Mouse (Mus musculus) right cerebral cortex, postnatal 25 days (tissue): ENCODE results near the gene Mtmr1.
"Not testable (repeated sequence)": the region's sequence is repeated elsewhere in the genome, so short reads cannot be mapped to it uniquely, and the experiment has no call there.

Experiments
- DNase-seq: peaks from one replicate; pipeline ENCODE4 v3.0.0; 2022

Mtmr1 gene

DNA sequence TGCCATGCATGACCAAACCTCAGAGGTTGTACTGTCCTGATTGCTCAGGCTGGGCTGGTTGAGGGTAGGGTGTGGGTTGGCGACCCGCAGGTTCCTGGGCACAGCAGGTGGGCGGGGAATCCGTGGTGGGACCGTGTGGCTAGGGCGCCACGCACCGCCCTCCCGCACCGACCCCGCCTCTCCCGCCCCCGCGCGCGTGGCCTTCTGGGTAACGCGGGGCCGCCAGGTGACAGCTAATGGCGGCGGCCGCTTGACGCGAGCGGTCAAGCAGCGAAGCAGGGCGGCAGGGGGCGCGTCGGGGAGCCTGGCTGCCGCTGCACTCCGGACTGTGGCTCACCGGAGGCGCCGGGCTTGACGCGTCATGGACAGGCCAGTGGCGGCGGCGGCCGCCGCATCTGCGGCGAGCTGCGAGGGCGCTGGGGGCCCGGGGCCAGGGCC is at the start of gene Mtmr1:
TSS of gene Mtmr1 (plus strand) at position 207 of the 438 bp plus-strand sequence.
- peak; percentile 77 for DNase-seq

DNA sequence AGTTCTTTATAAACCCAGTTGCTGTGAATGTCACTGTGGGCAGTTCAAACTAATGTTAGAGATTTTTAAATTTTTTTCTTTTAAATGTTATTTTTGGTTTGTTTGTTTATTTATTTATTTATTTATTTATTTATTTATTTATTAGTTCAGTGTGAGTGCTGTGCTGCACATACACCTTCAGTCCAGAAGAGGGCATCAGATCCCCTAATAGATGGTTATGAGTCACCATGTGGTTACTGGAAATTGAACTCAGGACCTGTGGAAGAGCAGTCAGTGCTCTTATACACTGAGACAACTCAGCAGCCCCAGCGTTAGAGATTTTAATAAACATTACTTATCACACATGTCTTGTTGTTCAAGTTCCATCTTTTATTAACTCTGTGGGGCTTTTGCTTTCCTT is 12.5 kb upstream of the Mtmr1 start:
- DNase-seq = no peak

DNA sequence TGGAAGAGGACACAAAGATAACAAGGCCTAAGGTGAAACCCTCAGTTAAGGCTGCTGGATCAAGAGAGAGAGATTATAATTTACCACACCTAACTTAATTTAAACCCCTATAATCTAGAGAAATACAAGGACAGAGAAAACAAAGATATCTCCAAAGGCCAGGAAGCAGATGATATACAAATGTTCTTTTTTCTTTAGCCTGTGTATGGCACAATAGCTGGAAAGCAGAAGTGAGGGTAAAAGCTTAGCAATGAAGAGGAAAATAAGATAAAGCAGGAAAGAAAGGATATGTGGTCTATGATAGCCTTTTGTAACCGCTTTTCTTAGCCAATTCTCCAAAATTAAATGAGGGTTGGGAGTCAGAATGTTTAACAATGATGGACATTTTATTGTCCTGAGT is 9.2 kb upstream of the Mtmr1 start:
- no peak for DNase-seq

DNA sequence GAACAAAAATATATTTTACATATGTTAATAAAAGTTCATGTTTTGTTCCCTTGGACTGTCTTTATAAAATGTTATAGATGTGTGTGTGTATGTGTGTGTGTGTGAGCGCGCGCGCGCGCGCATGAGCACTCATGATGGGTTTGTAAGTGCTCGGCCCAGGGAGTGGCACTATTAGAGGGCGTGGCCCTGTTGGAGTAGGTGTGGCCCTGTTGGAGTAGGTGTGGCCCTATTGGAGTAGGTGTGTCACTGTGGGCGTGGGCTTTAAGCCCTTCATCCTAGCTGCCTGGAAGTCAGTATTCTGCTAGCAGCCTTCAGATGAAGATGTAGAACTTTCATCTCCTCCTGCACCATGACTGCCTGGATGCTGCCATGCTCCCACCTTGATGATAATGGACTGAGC is 2.8 kb upstream of the Mtmr1 start:
- DNase-seq = not testable (repeated sequence)

DNA sequence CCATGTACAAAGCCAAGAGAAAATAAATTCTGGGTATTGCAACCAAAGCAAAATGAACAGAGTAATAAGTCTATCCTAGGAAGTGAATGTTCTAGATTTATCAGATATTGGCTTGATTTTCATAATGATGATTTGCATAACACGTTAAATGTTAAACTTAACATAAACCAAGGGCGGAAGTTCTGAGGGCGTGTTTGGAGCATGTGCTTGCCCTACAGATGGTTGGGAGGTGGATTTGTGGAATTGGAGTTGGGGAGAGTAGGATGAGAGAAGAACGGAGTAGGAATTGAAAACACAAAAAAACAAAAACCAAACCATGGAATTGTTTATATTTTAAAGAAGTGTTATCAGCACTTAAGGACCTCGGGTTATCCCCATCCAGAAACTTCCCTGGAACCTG is 498 bp upstream of the Mtmr1 start:
- peak; percentile 30 for DNase-seq

DNA sequence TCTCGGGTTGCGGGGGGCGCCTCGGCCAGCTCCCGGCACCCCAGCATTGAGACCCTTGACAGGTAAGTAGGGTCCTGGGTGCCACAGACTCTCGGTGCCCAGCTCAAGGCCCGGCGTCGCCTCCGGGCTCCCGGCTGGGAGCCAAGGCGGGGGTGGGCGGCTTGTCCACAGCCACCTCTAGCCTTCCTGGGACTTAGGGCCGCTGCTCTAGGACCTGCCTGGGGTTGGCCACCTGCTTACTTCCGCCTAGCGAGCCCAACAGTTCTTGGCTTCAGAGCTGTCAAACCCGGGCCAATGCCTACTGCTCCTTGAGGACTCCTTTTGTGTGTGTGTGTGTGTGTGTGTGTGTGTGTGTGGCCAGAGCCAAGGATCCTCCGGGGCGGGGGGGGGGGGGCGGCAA is 451 bp downstream of the Mtmr1 start:
- DNase-seq = no peak

DNA sequence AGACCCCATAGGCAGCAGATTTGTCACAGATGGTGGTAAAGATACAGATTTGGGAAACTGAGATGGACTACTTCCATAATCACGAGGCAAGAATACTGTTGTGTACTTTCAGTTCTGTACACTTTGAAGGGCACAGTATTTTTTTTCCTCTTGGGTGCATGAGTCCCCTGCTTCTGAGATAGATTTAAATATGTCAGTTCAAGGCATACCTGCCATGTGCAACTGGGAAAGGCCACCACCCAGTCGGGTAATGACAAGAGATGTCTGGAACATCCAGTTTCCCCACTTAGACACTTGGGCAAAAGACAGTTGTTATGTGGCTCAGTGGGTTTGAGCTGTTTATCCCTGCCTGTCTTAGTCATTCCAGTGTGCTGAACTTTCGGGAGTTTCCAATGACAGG is 950 bp downstream of the Mtmr1 start:
- DNase-seq = no peak

DNA sequence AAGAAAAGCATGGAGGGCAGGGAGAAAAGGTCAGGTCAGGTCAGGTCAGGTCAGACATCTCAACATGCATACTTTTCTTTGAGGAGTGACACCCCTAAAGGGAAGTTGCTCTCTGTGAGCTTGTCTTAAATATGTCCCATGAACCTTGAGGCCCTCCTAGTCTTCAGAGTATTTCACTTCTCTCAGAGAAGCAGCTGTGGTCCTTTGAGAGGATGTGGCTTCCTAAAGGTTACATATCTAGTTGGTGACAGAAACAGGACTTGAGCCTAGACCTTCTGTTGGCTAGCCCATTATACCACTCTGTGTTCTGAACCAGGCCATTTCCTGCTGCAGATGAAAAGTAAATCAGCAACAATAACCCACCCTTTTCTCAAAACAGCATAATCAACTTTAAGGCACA is 2.4 kb downstream of the Mtmr1 start:
- no peak for DNase-seq

DNA sequence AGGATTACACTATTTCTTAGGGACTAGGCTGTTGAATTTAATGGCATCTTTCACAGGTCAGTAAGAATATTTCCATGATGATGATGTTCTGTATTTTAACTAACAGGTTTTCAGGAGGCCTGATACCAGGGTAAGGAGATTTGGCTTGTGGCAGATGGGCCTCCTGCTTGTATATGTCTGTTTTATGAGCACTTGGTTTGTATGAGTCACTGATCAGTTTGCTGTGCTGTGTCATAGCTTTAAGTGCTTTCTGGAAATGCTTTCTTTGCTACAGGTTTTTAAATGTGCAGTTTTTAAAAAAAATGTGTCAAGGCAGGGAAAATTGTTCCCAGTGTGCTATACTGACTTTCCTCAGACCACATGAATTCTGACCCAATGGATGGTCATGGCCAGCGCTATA is 12.2 kb downstream of the Mtmr1 start:
- DNase-seq = no peak

DNA sequence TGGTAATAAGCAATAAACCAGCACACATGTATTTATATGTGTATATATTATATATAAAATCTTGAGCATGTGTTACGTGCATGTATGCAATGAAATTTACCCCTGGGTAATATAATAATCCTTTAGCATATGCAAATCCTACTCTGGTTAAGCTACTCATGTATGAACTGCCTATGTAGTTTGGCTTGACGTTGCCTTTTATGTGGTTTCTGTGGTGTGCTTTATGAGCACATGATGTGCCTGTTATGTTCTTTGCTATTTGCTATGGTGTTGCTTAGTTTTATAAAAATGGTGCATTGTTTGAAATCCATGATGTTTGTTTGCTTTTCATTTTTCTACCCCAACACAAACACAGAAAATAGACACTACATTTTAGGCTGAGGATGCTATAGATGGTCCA is 13.9 kb downstream of the Mtmr1 start:
- DNase-seq = no peak

DNA sequence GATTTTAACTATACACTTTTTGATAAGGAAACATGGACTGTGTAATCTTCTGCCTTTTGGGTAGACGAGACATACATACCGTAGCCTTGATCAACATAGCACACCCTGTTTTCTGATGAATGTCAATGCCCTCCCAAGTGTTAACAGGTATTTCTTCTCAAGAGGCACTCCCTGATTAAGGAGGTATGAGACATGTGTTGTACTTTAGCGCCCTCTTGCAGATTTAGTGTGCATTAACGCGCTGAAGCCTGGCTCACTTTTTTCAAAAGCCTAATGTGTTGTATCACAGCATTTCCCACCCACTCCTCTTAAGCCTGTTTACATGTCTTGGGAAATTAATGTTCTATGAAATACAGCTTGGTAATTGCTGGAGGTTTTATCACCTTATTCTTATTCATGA is 17.0 kb downstream of the Mtmr1 start:
- DNase-seq = peak; percentile 10

DNA sequence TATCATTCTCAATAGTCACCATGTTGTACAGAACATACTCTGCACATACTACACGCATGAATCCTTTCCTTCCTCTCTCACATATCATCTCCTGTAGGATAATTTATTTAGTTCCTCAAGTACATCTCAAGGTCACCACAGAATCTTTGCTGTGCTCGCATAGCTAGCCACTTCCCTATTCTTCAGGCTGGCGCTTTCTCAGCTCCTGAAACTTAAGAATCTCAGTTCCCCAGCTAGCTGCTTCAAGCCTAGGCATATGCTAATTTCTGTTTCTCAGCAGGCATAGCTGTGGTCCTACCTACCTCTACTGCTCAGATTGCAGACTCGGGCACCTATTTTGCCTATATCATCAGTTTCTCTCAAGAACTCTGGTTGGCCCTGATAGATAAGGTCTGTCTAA is 31.8 kb downstream of the Mtmr1 start:
- no peak for DNase-seq

DNA sequence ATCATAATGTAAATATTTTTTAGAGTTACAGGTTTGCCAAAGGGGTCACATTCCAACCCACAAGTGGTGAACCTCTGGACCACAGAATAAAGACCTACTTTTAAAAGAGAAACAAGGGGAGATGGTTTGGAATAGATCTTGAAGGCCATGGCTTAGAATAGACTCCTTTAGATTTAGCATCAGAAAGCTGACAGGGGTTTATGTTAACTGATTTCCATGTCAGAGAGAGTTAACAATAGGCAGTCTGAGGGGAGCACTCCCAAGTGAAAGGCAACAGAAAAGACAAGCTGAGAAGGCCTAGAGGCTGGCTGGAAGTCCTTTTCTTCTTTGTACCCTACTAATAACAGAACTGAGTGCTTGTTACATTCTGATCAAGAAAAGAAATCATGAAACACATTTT is 41.7 kb downstream of the Mtmr1 start:
- no peak for DNase-seq

DNA sequence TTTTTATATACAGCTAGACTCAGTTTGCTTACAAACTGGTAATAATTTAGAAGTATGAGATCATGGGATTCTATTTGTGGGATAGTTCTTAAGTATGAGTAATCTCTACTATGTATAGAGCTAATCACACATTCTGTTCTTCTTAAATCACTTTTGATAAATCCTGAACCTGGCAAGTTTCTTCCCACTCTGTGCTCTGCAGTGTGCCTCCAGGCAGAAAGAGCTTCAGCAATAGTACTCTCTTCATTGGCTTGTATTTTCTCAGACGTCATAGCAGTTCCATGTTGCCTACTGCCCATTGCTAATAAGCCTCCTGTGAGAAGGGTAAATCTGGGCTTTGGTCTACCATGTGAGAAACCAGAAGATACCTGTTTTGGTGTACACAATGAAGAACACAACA is 43.8 kb downstream of the Mtmr1 start:
- DNase-seq = no peak

DNA sequence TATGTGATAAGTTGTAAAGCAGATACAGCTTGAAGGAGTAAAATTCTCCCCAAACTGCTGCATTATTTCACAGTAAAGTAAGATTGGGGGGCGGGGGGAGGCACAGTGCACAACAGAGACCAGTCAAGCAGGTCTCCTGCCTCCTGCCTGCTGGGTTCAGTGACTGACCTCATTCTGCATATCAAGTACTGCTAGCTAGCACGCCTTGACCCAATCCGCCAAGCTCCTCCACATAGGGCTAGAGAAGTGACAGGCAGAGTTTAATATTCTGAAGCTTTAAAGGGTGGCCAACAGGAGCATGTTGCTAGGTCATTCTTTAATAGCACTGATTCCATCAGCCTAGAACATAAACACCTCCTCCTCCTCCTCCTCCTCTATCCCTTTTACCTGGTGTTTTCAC is 48.2 kb downstream of the Mtmr1 start:
- no peak for DNase-seq

DNA sequence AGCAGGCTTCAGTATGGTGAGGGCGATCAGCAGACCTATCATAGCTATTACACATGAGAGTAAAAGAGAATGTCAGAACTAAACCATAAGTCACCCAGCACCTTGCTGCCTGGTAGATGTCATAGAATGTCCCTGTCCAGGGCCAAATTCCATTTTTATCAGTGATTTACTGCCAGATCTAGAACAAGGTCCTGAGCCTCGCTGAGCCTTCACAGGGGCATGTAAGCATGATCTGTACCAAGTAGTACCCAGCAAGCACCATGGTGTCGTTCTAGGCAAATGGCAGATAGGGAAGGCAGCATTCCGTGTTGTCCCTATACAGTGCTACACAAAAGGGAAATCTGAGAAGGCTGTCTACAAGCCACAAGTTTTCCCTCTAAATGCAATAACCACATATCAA is 49.1 kb downstream of the Mtmr1 start:
- DNase-seq = no peak

DNA sequence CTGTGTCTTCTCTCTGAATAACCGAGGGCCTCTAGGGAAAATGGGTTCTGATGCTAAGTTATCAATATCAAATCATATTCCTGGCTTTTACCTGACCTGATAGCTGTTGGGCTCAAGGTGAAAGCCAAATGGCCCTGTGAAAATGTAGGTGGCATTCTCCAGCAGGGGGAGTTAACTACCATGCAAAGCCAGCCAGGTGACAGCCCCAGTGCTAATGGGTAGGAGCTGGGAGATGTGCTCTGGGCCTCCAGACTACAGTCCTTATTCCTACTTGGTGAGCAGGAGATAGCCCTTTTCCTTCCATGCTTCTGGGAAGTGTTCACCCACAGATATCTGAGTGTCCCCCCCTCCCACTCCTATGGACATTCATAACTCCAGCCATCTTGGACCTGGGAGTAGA is 60.3 kb downstream of the Mtmr1 start:
- no peak for DNase-seq

DNA sequence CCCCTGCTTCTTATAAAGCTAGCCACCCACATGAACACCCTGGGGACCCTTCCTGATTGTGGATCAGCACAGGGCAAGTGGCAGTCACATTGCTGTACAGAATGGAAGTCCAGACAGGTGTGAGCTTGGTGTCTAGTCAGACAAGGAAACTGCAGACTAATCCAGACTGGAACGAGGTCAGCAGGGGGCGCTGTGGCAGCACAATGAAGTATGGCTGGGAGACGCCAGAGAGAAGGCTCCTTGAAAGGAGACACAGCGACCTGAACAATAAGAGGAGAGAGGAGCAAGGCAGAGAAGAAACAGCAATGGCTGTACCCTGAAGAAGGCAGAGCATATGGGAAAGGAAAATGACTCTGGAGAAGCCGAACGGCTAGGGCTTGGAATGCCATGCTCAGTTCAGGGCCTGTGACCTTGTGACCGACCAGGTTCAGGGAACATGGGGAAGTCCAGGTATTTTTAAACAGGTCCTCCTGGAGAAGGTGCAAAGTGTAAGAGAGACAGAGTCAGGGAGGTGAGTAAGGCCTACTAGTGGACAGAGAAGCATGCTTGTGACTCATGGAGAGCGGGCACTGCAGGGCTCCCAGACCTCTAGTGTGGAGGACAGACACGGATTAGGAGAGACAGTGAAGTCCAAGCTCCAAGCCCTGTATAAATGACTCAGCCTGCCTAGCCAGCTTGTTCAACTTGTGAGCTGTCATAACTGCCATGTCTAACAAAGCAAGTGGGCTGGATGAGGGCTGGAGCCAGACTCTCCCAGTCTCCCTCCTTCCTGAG is 61.4 kb downstream of the Mtmr1 start:
- DNase-seq = peak; percentile 66

DNA sequence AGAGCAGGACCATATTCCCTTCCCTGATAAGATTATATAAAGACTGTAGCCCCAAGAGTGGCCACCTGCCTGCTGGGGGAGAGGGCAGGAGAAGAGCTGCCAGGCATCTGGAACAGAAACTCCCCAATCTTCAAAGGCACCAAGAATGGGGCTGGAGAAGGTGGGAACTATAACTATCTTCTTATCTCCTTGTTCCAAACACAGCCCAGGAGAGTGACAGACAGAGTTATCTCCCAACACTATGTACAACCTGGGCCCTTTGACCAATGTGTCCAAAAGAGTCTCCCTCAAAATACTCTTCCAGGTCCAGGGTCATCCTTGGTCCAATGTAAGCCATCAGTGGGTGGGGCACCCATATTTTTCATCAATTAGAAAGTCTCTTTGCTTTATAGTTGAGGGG is 62.9 kb downstream of the Mtmr1 start:
- no peak for DNase-seq

DNA sequence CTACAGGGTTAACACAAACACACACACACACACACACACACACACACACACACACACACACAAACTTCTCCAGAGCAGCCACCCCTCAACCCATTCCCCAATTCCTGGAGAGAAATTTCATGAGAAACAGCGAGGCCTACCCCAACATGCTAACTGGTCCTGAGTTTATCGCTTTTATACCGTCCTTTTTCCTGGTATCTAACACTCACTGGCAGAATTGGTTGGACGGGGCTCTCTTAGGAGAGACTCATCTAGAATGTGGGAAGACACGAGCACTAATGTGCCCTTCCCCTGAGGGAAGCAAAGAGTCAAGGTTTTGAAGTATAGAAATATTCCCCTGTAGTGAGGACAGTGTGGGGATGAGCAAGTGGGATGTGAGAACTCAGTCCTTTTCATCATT is 66.3 kb downstream of the Mtmr1 start:
- DNase-seq = no peak

DNA sequence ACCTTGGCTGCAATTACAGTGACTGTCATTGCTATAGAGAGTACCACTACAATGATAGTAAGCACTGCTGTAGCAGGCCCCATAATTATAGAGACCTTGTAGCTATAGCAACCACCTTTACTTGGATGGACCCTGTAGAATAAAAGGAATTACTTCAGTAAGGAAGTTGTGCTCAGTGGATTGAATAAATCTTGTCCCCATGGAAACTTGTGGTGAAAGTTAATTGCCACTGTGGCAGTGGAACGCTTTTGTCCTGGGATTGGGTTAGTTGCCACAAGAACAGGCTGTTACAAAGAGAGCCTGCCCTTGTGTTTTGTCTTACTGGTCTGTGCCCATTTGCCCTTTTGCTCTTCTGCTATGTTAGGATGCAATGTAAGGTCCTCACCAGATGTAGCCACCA is 69.9 kb downstream of the Mtmr1 start:
- DNase-seq = no peak

DNA sequence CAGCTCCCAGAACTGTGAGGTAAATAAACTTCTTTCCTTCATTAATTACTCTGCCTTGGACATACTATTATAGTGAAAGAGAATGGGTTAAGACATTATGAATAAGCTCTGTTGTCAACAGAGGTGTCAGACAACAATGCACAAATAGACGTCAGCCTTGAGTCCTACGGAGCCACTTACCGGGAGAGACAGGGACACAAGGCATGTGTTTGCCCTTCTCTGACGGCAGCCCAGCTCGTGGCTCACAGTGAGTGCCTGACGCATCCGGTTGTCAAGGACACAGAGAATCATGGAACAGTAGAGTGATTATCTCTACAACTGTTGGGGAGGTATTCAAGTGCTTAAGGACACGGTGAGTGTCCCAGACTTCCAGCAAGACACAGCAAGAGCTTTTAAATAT is 70.3 kb downstream of the Mtmr1 start:
- DNase-seq = no peak

DNA sequence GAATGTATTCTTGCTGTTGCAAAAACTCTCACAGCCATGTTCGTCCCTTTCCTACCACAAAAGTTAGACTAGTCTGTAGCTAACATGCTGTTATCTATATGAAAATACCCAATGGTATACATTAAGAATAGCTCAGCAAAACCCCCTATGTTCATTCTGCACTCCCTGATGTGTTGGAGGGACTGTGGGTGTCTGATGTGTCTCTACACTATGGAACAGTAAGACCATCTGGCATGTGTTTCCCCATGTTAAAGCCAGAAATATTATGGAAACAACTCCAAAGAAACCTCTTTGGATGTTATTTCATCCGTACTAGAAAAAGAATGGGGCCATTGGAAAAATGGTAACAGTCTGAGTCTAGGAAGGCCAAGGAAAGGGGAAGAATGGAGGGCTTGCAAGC is 71.0 kb downstream of the Mtmr1 start:
- DNase-seq = no peak

DNA sequence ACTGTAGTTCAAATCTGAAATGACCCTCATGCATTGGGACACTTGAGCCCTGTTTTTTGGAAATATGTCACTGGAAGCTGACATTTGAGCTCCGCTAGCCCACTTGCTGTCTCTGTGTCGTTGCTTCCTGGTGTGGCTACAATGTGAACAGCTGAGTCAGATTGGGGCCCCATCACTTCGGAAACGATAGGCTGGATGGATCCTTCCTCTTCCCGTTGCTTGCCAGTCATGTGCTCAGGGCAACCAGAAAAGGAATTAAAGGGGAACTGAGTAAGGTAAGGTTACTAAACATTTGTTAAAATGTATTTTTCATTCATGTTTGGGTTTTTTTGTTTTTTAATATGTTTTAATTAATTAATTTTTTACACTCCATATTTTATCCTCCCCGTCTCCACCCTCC is 74.9 kb downstream of the Mtmr1 start:
- DNase-seq = no peak

DNA sequence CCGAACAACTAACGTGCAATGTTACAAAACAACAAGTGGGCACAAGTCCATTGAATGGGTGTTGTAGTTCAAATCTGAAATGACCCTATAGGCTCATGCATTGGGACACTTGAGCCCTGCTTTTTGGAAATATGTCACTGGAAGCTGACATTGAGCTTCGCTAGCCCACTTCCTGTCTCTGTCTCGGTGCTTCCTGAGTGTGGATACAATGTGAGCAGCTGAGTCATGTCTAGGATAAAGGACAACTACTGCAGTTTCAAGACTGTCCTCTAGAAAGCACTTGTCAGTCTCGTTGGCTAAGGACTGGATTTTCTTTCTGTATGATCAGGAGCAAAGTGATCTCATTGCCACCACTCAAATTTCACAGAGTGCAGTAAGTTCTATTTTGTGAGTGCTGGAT is 78.4 kb downstream of the Mtmr1 start:
- DNase-seq = no peak
